Mouse (Mus musculus) embryo, embryonic 11 days (tissue): ENCODE data around the gene Mthfr.
A peak's percentile ranks its signal among the peaks of the same experiment; 100 is the strongest.

Source experiments
- DNase-seq: peaks from one replicate; pipeline ENCODE4 v3.0.0-alpha.2; 2015

Mthfr gene

GRCm38 (mm10) chr4:148091181-148091580 is 52.3 kb downstream of the Mthfr start:
- DNase-seq = no peak

GRCm38 (mm10) chr4:148092551-148093271 is 53.8 kb downstream of the Mthfr start:
- no peak for DNase-seq

- DNase-seq = no peak
These were observed 55.3 kb downstream of the Mthfr start for GRCm38 (mm10) chr4:148094161-148094560.

DNA sequence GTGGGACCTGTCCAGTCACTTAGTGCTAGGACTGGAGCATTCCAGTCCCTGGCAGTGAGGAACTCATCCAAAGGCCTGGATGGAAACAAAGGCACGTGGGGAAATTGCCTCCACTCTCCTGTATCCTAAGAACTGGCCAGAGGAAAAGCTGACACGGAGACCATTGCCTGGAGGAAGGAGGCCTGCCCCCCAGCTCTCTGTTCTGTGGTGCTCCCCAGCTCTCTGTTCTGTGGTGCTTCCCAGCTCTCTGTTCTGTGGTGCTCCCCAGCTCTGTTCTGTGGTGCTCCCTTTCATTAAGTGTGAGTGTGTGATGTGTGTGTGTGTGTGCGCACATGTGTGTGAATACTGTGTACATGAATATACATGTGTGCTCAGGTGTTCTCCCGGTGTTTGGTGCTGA is 56.2 kb downstream of the Mthfr start:
- no peak for DNase-seq

DNA sequence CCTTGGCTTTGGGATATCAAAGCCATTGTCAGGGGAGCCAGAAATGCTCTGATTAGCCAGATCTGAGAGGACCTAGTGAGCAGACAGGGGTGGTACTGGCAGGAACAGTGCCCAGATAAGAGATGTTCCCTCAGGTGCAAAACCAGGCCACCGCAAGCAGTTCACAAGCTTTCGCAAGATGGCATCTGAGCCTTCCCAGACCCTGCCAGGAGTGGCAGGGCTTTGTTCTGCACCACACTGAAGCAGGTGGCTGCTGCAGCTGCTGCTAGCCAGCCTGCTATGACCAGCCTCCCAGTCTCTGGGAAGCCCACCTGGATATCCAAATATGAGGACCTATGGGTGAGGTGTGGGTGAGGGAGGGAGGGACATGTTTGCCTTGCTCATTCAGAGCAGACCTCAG is 59.1 kb downstream of the Mthfr start:
- DNase-seq = no peak

DNA sequence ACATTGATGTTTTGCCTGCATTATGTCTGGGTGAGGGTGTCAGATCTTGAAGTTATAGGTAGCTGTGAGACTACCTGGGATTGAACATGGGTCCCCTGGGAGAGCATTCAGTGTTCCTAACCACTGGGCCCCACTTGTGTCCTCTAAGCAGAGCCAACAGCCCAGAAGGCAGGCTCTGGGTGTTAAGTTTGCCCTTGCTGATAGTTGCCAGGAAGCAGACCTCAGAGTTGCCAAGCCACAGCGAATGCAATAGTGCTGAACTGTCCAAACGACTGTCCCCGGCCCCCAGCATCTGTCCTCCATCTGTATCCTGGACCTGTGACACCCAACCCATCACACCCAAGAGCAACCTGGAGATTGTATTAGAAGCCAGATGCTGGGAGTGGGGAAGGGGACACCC is 59.8 kb downstream of the Mthfr start:
- no peak for DNase-seq

DNA sequence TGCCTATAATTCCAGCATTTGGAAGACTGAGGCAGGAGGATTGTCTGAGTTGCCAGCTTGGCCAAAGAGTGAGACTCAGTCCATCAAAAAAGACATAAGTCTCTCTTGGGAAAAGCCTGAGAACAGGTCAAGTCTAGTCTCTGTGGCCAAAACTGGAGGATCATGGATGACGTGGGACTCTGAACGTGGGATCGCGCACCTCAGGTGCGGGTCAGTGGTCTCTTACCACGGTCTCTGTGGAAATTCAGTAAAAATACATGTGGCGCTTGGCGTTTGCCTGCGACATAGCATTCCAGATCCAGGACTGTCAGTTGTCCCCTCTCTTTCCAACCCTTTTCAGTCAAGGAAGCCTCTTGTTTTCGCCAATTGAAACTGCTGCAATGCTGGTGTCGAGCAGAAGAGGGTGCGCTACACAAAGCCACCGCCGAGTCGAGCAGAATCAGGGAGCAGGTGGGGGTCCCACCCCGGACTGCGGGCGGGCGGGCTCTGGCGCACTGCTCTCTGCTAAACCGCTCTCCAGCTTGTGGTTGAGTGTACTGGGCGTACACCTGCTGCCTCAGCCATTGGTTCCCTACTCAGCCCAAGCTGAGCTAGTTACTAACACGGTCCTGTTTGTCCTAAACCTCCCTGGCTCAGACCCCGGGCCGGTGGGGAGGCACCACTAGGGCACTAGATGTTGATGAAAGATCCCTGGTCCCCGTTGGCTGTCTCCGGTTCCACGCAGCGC is 63.1 kb downstream of the Mthfr start:
- peak; percentile 82 for DNase-seq

DNA sequence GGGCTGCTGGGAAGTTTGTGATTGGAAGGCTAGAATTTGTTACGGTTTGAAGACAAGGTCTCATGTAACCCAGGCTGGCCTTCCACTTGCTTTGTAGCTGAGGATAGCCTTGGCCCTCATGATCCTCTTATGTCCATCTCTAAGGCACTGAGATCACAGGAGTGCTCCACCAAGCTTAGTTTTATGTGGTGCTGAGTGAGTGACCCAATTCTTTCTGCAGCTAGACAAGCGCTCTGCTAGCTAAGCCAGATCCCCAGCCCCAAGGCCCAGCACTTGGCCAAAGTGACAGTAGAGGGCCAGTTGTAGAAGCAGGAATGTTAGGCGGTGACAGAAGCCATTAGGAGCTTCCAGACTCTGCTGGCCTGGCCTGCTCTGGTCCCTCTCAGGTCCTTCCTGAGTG is 65.3 kb downstream of the Mthfr start:
- no peak for DNase-seq

- peak; percentile 76 for DNase-seq
These were observed 68.9 kb downstream of the Mthfr start for GRCm38 (mm10) chr4:148107621-148108291.

DNA sequence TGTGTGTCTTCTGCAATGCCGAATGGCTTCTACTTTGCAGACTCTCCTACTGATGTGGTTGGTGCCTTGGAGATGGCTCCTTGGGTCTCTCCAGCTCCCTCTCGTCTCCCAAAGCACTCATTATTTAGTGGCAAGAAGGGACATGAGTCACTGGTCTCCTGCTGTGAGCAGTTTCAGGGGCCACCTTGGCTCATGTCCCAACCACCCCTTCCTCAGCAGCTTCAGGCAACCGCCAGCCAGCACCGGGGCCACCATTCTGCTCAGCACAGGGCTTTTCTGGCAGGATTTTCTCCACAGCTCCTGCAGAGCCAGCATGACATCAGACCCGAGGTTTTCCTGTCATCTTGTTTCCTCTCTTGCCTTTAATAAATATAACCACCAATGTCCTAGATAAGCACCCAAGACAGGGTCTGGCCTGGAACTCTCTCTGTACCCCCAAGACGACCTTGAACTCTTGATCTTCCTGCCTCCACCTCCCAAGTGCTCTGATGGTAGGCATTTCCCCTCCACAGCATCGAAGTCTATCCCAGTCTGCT is 69.8 kb downstream of the Mthfr start:
- DNase-seq = no peak
